Mouse (Mus musculus) urinary bladder, postnatal 36 days (tissue): ENCODE measurements at regions not wholly inside any gene's neighbourhood (a gene's known extent, or its start where the extent isn't known, plus 50 kb on each side); places are given as distances from the start of the nearest gene placed in this dataset.

Experiments used
- DNase-seq, 2 experiments: peaks; one replicate each; pipeline ENCODE4 v3.0.0; 2022; ENCODE audit warnings: low spot score in 2 of 2, mixed read lengths in 1 of 2

DNA sequence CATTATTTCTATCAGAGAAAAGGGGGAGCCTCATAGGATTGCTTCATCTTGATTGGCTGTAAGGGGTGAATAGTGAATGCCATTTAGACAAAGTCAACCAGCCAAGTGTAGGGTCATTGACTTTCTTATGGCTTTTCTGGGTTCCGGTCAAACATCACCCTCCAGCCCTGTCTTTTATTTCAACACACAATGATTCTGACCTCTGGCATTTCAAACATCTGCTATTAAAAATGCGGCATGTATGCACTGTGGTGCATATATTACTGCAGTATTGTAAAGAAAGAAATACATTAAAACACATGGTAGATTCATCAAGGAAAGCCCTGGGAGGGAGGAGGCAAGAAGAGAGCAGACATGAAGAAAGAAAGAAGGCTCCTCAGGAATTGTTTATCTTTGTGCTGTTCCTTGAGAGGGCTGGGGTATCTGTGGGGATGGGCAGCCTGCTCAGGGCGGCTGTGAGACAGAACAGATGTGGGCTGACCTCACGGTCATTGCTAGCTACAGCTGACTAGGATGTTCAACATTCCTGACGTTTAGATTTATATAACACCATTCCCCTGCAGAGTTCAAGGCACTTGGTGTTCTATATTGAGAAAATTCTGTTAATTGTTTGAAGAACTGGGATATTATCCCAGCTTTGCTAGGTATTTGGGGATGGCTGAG lies 303.5 kb upstream of the Ppp2r3a start:
- DNase-seq, result no peak

DNA sequence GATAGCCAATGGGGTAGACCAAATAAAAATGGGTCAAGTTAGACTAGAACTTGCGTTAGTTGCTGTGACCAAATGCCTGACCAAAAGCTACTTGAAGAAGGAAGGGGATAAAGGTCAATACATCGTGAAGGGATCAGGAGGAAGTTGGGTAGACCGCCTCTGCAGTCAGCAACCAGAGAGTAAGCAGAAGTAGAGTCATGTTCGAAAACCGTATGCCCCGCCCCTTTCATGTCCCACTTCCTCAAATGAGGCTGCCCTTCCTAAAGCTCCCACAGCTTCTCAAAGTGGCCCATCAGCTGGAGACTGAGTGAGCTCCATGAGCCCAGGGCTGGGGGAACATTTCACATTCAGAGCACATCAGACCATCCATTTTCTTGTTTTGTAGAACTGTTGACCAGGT lies 301.2 kb upstream of the Ppp2r3a start:
- DNase-seq, result no peak

DNA sequence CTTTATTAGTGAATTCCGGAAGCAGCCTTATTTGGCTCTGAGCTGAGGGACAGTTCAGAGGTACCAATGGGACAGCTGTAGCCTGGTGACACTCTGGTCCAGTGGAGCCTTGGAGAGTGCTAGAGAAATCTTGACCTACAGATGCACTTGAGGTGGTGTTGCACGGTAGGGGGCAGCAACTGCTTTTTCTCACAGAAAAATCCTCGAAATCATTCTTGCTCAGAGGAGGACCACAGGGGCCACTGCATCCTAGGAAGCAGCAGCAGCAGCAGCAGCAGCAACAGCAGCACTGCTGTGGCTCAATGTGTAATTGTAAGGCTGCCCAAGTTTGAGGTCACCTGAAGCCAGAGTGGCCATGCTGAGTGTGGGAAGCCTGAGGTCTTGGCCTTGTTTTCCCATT lies 299.7 kb upstream of the Ppp2r3a start:
- no peak for DNase-seq

DNA sequence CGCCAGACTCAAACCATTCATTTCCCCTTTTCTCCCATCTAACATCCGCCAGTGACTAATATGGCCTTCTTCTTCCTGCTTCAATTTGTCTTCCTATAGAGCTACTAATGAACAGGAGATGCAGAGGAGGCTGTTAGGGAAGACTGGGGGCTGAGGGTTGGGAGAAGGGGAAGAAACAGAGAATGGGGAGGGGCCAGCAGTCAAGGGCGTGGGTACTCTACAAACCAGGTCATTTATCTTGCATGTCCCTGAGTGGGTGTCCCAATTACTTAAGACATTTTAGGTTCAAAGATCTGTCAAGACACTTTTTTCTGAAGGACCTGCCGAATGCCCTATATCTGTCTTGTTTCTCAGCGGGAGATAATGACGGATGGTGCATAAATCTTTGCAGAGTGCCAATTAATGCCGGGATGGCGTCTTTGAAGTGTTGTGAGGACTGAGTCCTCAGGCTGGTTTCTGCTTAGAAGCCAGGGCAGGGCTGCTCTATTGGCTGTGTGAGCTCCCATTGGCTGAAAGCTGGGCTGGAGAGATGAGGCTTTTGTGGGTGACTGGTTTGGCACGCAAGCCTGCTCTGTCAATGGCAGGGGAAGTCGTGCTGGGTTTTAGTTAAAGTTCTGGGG lies 294.7 kb upstream of the Ppp2r3a start:
- no peak for DNase-seq

DNA sequence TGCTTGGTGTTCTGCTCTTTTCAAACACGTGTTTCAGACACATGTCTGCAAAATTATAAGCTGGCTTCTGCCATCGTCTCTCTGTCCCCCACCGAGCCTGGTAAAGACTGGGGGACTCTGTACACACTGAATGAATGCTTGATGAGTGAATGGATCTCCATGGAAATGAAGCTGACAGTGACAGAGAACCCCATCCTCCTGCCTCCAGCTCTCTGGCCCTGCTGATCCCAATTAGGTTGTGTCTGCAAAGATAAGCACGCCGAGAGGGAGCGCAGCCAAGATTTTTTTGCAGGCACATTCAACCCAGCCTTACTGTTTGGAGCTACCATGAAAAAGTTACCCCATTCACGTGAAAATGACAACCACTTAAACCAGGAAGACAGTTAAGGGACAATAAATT lies 266.5 kb upstream of the Ppp2r3a start:
- DNase-seq, result no peak

DNA sequence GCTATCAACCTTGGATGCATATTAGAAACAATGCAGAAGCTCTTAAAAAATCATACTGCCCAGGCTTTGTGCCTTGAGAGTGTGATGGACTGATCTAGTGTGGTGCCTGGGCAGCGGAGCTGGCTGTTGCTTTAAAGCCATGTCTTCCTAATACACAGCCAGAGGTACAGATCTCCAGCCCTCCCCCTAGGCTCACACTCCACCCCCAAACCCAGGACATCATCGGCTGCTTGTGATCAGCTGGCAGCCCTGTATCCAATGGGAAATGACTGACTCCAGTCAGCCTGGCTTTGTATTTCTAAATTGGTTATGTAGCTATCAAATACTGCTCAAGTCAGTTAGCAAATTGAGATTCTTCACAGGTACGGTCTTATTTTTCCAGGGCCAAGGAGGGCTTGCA lies 259.2 kb upstream of the Ppp2r3a start:
- DNase-seq, result no peak

DNA sequence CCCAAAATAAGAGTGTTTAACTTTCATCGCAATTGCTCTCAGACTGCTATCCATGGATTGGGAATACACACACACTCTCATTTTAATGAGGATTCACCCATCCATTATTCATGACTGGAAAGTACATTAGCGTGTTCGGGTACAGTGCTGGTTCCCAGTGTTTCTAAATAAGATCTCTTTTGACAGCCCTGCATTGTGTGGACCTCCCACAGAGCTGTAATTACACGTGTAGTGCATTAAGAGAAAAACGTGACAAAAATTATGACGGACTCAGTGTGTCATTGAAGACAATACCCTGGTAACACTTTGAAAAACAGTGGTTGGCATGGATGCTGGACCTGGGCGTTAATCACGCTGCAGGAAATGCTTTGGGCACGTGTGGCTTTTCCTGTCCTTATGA lies 257.6 kb upstream of the Ppp2r3a start:
- DNase-seq, result no peak

DNA sequence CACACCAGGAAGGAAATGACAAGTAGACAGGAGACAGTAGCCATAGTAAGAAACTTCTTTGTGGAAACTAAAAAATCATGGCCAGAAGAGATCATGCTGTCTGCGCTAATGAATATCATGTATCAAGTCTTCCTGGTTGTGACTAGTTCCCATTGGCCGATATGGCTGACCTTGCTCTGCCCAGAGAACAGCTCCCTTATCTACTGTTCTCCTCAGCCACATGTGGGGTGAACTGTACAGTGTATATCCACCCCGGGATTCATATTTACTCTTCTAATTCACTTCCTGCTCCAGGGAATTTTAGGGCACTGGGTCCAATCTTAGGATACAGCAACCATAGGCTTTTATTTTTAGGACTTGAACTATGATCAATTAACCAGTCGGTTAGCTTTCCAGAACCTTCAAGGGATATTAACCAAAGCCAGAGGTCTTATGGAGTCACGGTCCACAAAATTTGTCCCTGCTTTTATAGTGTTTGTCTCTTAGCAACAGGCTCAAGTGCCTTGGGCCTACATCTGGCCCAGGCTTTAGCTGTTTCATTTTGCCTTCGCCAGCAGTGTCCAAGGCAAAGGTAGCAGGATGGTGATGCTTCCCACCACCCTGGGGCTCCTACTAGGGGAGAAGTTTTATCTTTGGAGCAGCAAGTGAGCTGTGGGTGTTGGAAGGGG lies 255.6 kb upstream of the Ppp2r3a start:
- DNase-seq, result no peak

DNA sequence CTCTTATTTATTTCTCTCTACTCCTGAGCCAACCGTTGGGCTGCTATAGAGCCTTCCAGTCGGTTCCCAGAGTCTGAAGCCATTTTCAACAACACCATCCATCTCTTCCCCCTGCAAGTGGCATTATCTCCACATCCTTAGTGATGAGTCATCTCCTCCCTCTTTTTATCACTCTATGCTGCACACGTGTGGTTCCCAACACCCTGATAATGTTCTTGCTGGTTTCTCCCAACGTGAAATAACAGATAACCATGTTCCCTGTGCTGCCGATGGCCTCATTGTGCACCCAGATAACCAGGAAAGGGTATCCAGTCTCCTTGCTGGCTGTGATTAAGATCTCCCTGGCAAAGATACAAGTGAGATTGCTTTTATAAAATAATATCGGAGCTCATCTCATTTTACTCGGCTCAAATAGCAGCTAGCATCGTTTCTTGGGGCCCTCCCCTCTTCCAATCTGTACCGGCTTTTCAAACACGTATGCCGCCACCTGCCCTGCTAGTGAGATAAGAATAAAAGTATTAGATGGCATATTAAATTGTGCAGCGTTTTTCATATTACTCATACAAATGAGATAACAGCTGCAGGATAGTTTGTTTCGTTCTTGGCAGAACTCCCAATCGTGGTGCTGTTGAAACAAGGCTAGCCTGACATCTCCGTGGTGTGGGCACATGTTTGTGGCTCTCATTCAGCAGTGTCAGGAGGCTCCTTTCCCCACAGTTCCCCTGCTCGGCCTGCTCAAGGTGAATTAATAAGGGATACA lies 250.3 kb upstream of the Ppp2r3a start:
- no peak for DNase-seq

DNA sequence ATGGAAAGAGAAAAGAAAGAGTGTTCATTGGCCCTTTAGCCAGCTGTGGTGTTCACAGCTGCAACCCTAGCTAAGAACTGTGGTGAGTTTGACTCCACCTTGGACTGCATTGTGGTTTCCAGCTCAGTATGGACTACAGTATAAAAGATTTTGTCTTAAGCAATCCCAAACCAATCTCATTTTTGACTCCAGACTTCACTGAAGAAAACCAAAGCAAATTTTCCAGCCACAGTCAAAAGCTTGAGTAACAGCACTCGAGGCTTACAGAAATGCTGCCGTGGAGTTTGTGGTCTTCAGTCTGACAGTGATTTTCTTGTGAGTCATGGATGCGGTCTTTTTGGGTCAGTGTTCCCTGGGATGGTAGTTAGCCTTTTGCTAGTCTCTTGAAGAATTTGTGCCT lies 249.4 kb upstream of the Ppp2r3a start:
- no peak for DNase-seq

DNA sequence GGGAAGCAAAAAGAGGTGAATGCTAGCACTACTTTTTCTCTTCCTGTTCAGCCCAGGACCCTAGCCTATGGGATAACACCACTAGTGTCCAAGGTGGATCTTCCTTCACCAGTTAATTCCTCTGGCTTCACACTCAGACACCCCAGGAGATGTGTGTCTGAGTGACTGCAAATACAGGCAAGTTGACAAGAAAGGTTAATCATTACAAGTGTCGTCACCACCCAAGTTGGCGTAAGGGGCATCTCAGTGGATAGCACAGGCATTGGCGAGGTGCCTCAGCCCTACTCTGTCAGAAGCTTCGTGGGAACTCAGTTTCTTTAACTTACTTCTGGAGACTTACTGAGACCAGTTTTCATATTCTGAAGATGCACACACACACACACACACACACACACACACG lies 247.1 kb upstream of the Ppp2r3a start:
- DNase-seq, result no peak

DNA sequence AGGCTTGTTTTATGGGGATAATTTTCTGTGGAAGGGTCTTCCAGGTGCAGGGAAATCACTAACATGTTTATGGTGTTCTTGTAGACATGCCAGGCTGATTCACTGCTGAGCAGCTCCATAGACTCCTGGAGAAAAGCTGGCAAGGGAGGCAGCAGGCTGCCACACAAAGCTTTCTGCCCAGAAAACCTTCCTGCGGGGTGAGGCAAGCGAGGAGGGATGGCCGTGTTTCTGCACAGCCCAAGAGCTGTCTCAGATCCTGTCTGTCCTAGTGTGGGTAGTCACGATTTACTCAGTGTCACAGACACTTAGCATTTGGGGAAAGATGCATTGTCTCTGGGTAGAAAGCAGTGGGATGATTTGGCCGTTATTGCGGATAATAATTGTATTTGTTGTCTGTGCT lies 244.2 kb upstream of the Ppp2r3a start:
- no peak for DNase-seq

DNA sequence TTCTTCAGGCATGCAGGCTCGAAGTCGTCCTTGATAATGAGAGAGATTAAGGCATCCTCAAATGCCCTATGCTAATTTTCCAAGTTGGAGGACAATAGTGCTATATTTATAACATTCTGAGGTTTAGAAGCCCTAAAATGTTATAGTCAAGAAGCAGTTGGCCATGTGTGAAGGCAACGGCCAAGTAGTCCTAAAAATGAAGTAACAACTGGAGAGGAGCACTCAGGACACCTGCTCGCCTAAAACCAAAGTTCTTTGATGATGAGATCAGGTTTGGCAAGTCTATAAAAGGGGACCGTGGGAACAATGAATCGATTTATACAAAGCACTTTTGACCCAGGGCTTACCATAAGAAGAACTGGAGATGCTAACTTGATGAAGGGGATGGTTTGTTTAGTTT lies 237.4 kb upstream of the Ppp2r3a start:
- DNase-seq, result no peak

DNA sequence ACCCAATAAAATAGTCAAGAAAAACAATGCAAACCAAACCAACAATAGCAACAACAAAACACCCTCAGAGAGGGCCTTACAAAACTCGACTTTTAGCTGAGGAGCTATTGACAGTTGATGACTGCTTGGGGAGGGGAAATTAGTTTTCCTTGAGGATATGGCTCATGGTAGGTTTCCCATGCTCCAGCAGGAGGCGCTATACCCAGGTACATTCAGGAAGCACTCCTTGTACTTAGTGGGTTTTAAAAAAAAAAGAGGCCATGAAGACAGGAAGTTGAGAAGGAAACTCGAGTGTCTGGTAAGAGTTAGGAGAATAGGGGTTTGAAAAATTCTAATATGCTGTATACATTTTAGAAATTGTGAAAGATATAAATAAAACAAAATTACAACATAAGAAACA lies 224.6 kb upstream of the Ppp2r3a start:
- DNase-seq, result no peak

DNA sequence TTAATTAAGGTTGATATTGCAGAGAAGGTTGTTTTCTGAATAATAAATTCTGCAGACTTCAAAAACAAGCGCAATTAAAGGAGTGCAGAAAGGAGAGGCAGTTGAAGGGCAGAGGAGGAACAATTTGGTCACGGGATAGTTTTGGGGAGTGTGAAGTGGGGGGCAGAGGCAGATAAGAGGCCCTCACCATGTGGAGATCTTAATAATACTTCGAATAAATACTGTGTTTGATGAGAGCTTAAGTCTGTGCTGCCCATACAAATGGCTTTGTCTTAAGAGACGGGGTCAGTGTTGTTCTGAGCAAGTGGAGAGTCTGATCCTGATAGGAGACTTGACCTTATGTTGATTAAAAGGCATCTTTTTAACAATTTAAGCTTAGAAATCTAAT lies 221.5 kb upstream of the Ppp2r3a start:
- DNase-seq, result no peak

DNA sequence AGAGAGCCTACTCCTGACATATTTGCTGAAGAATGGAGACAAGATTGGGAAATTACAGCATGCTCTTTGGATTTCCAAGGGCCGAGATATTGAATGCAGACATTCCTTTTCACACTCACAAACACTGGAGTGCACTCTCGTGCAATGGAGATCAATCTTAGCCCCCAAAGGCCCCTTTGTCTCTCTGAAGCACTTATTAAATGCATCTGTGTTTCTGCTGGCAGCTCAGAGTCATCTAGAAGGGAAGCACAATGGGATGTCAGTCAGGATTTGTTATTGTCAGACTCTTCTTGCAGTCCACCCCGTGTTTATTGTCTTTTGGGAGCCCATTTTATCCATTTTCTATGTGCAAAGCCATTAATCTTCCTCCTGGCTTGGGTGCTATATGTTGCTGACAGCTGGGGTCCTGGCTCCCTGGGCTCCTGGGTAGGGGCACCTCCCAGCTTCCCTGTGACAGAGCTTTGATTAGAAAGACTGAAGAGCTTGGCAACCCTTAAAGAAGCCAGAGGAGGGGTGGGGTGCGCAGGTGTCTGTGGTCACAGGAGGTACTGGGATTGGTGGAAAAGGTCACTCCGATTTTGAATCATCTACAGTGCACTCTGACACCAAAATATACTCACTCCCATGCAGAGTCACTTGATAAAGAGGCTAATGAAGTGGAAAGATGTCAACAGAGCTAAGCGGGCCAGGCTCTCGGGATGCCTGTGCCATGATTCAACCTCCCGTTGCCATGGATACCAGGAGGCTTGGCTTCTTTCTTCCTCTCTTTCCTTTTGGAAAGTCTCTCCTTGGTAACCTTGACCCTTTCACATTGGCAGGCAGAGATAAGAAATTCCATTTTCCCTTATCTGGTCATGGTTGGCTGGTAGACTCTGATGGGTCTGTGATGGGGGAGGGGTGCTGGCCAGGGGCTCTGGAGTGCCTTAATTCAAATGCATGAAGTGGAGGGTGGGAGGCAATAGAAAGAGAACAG lies 220.8 kb upstream of the Ppp2r3a start:
- peak in 1 of 2 experiments; percentile 9 for DNase-seq

DNA sequence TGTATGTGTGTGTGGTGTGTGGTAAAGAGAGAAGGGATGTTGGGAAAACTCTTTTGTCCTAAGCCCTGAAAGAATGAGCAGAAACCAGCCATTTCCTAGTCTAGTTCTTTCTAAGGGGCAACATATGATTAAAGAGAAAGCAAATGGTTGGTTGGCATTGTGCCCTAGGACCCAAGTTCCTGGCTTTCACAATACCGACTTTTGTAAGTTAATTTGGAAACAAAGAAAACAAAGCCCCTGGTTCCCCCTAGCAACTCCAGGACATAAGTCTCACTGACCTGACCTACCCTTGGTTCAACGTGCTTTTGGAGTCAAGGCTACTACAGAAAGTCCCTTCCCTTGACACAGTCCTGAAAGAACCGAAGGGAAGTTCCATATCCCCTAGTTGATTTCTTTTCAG lies 220.1 kb upstream of the Ppp2r3a start:
- DNase-seq, result no peak

DNA sequence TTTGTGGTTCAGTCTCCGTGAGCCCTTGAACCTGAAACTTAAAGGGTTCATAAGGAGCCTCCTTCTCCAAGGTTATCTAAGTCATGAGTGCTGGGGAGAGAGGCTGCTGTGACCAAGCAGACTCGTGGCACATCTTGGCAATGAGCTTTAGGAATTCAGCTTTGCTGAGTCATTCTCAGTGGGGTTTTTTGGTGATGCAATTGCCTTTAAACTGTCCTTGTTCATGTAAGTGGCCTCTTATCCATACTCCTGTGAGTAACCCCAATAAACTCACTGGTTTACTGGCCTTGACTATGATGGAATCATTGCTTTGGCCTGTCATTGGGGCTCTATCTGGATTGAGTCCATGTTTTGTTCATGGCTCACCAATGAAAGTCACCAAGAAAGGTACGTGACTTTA lies 218.2 kb upstream of the Ppp2r3a start:
- no peak for DNase-seq

DNA sequence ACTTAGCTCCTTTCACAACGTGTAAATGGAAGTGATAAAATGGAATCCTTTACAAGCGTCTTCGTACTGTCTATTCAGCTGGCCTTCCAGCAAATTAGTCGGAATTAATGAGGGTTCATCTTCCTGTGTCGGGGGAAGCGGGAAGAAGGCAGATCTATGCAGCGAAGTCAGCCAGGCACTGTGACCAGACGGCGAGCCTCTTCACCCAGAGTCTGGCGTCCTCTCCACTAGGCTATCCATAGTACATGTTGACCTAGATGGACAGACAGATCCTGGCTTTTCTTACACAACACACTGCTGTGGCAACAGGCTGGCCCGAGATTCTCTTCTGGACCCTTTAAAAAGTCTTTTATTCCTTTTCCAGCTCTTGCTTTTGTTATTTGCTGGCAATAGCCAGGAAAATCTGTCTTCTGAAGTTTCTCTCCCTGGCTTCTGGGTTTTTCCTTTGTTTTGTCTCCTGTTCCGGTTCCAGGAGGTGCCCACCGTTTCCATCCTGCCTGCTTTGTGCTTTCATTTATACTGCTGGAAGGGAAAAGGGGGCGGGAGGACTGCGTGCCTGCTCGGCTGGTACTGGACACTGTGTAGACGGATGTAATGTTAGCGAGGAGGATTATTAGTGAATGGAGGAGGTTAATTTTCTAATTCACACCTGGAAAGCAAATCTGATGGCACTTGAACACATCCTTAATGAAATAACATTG lies 213.3 kb upstream of the Ppp2r3a start:
- DNase-seq, result no peak

DNA sequence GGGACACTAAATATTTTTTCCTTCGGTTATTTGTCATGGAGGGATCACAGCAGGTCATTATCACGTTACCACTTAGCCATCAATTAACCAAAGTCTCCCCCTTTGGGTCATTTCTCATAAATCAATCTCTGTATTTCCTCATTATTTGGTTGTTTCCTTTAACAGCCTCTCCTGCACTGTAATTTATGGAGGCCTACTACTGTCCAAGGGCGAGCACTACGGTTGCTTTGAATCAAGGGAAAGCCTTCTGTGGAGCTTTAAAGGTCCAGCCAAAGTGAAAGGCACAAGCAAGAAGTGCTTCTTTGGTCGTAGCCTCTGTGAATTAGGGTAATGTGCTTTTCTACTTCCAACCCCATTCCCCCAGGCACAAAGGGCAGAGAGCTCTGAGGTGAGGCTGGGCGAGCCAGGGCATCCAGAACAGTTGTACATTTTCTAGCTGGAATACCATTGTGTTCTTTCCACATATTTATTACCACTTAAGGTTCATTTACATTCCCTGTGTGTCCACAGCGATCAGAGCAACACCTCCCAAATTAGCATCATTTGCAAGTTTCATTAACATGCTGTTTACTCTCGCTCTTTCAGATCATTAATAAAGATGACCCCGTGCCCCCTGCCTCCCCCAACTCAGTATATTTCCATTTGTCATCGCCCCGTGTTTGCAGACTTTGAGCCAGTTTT lies 207.5 kb upstream of the Ppp2r3a start:
- DNase-seq, result no peak
